Mouse (Mus musculus): ENCODE measurements around the gene Hfe2.

DNA sequence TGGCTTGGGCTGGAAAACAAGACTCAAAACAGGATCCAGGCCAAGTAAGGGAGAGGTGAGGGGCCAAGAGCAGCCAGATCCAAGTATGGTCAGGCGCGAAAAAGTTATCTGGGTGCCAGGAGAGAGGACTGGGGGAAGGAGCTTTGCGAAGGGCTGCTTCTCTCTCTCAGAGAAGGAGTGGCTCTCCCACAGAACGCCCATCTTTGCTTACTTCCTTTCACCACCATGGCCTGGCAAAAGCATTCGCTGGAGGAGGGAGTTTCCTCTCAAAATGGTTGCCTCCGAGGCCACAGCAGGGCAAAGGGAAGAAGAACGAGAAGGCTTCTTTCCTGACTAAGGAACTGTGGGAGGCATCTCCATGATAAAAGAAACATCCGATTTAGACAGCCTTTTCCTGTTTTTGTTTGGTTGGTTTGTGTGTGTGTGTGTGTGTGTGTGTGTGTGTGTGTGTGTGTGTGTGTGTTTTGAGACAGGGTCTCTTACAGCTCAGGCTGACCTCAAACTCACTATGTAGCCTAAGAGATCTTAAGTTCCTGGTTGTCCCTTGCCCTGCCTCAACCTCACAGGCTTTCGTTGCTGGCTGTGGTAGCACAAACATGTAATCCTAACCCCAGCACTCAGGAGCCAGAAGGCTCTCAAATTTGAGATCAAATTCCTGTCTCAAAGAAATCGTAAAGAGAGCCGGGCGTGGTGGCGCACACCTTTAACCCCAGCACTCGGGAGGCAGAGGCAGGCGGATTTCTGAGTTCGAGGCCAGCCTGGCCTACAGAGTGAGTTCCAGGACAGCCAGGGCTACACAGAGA lies 47.1 kb downstream of the Hfe2 start:
- TF ChIP-seq POLR2A (IDR thresholded peaks at IDR 0.05; ENCODE audit: insufficient read depth, low read depth, low read length) (peak; percentile 66), CTCF (IDR thresholded peaks at IDR 0.05) (no peak)
